Mouse (Mus musculus) hindbrain, postnatal 0 days (tissue): Measurements from ENCODE around the gene Ephb1. TPM values are rescaled to one million over a fixed set of nuclear protein-coding genes. Genes with fewer than 3 reads are reported as not detected.

ENCODE experiments used
- ATAC-seq: fragments of 200-750 bp; cut with Nextera tagmentation; 2 replicates; pipeline ENCODE4 v1.8.0; 2017; ENCODE audit warnings: mild to moderate bottlenecking, moderate TSS enrichment, moderate library complexity
- DNase-seq: peaks from one replicate; pipeline ENCODE4 v3.0.0-alpha.2; 2015; ENCODE audit warnings: low spot score
- H3K27ac ChIP-seq: fragments of 300-500 bp; sonication (generic); 2 replicates; pipeline ENCODE4 v1.5.1; 2014; ENCODE audit warnings: mild to moderate bottlenecking
- H3K27me3 ChIP-seq: fragments of 300-500 bp; sonication (generic); 2 replicates; pipeline ENCODE4 v1.6.1; 2014; ENCODE audit warnings: low read length, mixed read lengths; ENCODE audit not compliant: insufficient read depth
- H3K36me3 ChIP-seq: fragments of 300-500 bp; sonication (generic); 2 replicates; pipeline ENCODE4 v1.6.1; 2014; ENCODE audit warnings: low read length, mixed read lengths; ENCODE audit not compliant: insufficient read depth
- H3K4me1 ChIP-seq: fragments of 300-500 bp; sonication (generic); 2 replicates; pipeline ENCODE4 v1.6.1; 2014; ENCODE audit warnings: antibody characterized with exemption, low read length, mixed read lengths; ENCODE audit not compliant: insufficient read depth
- H3K4me2 ChIP-seq: fragments of 300-500 bp; sonication (generic); 2 replicates; pipeline ENCODE4 v1.6.1; 2014; ENCODE audit warnings: low read depth, mild to moderate bottlenecking, low read length, moderate library complexity, mixed read lengths
- H3K4me3 ChIP-seq: fragments of 300-500 bp; sonication (generic); 2 replicates; pipeline ENCODE4 v1.5.1; 2014; ENCODE audit warnings: low read length
- H3K9ac ChIP-seq: fragments of 300-500 bp; sonication (generic); replicated peaks from 2 replicates; pipeline ENCODE4 v1.6.1; 2014; ENCODE audit warnings: mild to moderate bottlenecking, low read length, moderate library complexity, mixed read lengths
- H3K9me3 ChIP-seq: fragments of 300-500 bp; sonication (generic); 2 replicates; pipeline ENCODE4 v1.6.1; 2016; ENCODE audit warnings: low read length, mixed read lengths
- CTCF ChIP-seq: IDR thresholded peaks from 2 replicates; pipeline ENCODE4 v1.5.1; 2016; ENCODE audit warnings: antibody characterized with exemption, control low read depth, low read depth
- WGBS: fragments of 180-500 bp; shearing (Covaris S2); extraction: QIAGEN DNeasy Blood & Tissue Kit; methylation state at CpG from one replicate; pipeline ENCODE4 v1.1.7; 2014; 5-methylcytosine and 5-hydroxymethylcytosine counted together
- polyA plus RNA-seq: library from polyadenylated mRNA; unstranded; fragments of >200 nt; fragmentation: Nextera tagmentation; extraction: Ambion mirVana; gene quantifications from 2 replicates; pipeline ENCODE4 v1.2.1, GENCODE M21; 2015
- total RNA-seq: library from RNA; depleted of rRNA; stranded (reverse); fragments of >200 nt; gene quantifications from 2 replicates; pipeline ENCODE4 v1.2.3, GENCODE M21; 2014

Ephb1 gene
- total and polyA plus RNA-seq, 2 experiments from 2014 or later = 39.6 to 50.3 TPM

DNA sequence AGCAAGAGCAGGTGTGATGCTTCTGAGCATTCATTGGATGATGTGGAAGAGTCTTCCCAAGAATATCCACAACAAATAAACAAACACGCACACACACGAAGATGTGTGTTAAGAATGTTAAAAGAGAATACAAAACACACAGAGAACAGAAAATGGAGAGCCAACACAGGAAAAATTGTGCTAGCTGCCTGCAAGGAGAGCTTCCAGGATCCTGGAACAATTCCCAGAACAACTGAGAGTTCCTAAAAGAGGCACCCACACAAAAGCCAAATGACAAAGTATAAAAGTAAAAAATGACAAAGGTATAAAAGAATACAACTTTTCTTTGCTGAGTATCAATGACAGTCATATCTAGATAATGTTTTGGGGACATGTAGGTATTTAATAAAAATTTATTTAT, 11.0 kb upstream of the Ephb1 start:
- Histone ChIP-seq H3K27me3 (no peaks in the 10 kb centered on the region), H3K4me3 (no peak overlapping the region), H3K4me2 (no peak overlapping the region), H3K36me3 (no peaks in the 10 kb centered on the region), H3K27ac (no peak overlapping the region), H3K9ac (no peak overlapping the region), H3K4me1 (no peaks in the 10 kb centered on the region), H3K9me3 (no peaks in the 10 kb centered on the region)
- TF ChIP-seq CTCF = no peak
- DNase-seq (no peak), ATAC-seq (no peak)
- 79% methylated on average over 2 of the region's 2 CpGs for WGBS

DNA sequence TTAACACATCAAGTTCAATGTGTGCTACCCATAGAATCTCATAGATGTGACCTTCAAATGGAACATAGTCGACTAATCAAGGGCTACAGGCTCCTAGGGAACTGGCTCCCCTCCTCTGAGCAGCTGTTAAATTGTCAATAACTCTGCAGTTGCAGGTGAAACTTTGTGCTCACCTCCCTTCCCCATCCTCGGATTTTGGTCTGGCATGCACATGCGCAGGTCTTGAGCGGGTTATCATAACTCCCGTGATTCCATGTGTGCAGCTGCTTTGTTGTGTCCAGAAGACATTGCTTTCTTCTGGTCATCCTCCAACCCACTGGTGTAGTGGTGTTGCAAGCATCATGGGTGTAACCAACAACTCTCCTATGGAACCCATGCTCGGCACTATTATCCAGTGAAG, 4.8 kb upstream of the Ephb1 start:
- Histone ChIP-seq H3K27ac (no peak overlapping the region), H3K9me3 (no peaks in the 10 kb centered on the region), H3K36me3 (no peaks in the 10 kb centered on the region), H3K27me3 (0 out of 2 replicates have a peak, but pooled peaks cover 4% of the 10 kb centered on the region), H3K4me1 (no peaks in the 10 kb centered on the region), H3K4me2 (no peak overlapping the region), H3K4me3 (no peak overlapping the region), H3K9ac (no peak overlapping the region)
- ATAC-seq (no peak), DNase-seq (no peak)
- WGBS = 96% methylated on average over 6 of the region's 6 CpGs
- TF ChIP-seq CTCF = no peak

DNA sequence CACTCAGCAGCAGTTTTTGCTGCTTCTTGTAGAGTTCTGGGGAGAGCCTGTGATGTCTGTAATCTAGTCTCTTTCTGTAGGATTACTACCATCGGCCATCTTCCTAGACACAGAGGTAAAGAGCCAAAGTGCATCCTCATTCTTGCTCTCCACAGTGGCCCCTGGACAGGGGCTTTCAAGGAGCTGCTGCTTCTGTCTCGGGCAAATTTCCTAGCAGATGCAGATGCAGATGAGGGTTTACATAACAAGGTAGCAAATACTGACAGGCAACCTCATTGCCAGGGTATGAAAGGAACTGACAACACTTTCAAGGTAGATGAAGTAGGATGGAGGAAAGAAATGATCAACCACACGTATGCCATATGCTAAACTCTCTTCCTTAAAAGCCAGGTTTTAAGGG, 4.2 kb upstream of the Ephb1 start:
- no peak overlapping the region for H3K4me3 ChIP-seq
- H3K4me2 ChIP-seq = no peak overlapping the region
- ATAC-seq = no peak
- H3K36me3 ChIP-seq = no peaks in the 10 kb centered on the region
- 0 out of 2 replicates have a peak, but pooled peaks cover 4% of the 10 kb centered on the region for H3K27me3 ChIP-seq
- DNase-seq = no peak
- 84% methylated on average over 3 of the region's 3 CpGs for WGBS
- H3K27ac ChIP-seq = no peak overlapping the region
- H3K4me1 ChIP-seq = no peaks in the 10 kb centered on the region
- no peaks in the 10 kb centered on the region for H3K9me3 ChIP-seq
- no peak overlapping the region for H3K9ac ChIP-seq
- TF ChIP-seq CTCF = no peak

DNA sequence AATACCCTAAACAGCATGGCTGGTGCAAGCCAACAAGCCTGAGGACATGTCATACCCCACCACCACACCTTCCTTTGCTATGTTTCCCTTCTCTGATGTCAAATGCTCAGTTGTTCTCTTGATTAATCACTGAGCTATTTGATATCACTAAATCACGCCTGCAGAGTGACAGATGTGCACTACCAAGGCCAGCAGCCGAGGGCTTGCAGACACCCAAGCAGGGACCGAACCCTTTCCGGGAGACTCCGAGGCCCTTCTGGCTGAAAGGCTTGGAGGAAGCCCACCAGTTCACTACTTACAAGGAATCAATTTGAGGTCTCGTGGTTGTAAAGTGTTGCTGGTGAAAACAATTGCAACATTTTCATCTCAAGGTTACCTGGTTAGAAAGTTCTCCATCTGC, 3.5 kb upstream of the Ephb1 start:
- no peaks in the 10 kb centered on the region for H3K36me3 ChIP-seq
- no peak overlapping the region for H3K9ac ChIP-seq
- no peak overlapping the region for H3K4me3 ChIP-seq
- no peak overlapping the region for H3K27ac ChIP-seq
- ATAC-seq (no peak), DNase-seq (no peak)
- WGBS = 79% methylated on average over 6 of the region's 6 CpGs
- TF ChIP-seq CTCF = no peak
- no peaks in the 10 kb centered on the region for H3K4me1 ChIP-seq
- H3K9me3 ChIP-seq = no peaks in the 10 kb centered on the region
- no peak overlapping the region for H3K4me2 ChIP-seq
- H3K27me3 ChIP-seq = 0 out of 2 replicates have a peak, but pooled peaks cover 4% of the 10 kb centered on the region

DNA sequence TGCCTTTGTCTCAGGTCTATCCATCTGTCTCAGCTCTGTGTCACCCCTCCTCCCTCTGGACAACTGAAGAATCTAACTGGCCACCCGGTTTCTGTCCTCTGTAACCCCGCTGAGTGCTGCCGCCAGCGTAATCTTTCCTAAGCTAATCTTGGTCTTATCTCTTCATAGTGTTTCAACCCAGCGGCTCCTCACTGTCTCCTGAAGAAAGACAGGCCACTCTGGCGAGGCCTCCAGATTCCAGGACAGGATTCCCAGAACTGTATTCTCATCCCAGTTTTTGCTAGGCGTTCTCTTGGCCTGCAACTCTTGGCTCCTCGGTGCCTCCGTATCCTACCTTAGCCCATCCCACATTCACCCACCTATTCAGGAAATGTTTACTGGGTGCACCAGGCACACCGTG, 2.0 kb upstream of the Ephb1 start:
- no peaks in the 10 kb centered on the region for H3K9me3 ChIP-seq
- ATAC-seq (no peak), DNase-seq (no peak)
- no peak overlapping the region for H3K4me3 ChIP-seq
- TF ChIP-seq CTCF = no peak
- H3K9ac ChIP-seq = no peak overlapping the region
- 0 out of 2 replicates have a peak, but pooled peaks cover 4% of the 10 kb centered on the region for H3K27me3 ChIP-seq
- H3K36me3 ChIP-seq = no peaks in the 10 kb centered on the region
- 83% methylated on average over 10 of the region's 10 CpGs for WGBS
- peaks cover 5% of the 10 kb centered on the region; the same call in 1 of the 2 replicates for H3K4me1 ChIP-seq
- no peak overlapping the region for H3K27ac ChIP-seq
- no peak overlapping the region for H3K4me2 ChIP-seq

DNA sequence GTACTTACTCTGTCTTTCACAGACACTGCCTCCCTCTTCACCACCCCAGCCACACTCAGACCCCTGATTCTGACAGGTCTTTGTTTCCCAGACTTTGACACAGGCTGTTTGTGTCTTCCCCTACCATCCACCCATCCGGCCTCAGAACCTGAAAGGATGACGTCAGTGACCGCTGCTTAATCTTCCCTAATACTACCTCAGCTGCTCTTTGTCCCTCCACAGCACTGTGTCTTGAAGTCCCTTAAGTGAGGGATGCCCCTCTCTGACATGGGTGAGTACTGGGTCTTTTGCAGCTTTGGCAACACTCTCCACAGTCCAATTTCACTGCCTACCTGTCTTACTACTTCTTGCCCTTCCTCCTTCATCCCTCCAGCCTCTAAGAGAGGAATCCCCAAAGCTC, 1.2 kb upstream of the Ephb1 start:
- no peak overlapping the region for H3K4me3 ChIP-seq
- no peak for ATAC-seq
- no peak overlapping the region for H3K9ac ChIP-seq
- WGBS = 78% methylated on average over 3 of the region's 3 CpGs
- peaks cover 5% of the 10 kb centered on the region; the same call in 1 of the 2 replicates for H3K4me1 ChIP-seq
- TF ChIP-seq CTCF = no peak
- no peak overlapping the region for H3K4me2 ChIP-seq
- H3K9me3 ChIP-seq = no peaks in the 10 kb centered on the region
- no peak overlapping the region for H3K27ac ChIP-seq
- DNase-seq = no peak
- H3K36me3 ChIP-seq = no peaks in the 10 kb centered on the region
- 0 out of 2 replicates have a peak, but pooled peaks cover 4% of the 10 kb centered on the region for H3K27me3 ChIP-seq

DNA sequence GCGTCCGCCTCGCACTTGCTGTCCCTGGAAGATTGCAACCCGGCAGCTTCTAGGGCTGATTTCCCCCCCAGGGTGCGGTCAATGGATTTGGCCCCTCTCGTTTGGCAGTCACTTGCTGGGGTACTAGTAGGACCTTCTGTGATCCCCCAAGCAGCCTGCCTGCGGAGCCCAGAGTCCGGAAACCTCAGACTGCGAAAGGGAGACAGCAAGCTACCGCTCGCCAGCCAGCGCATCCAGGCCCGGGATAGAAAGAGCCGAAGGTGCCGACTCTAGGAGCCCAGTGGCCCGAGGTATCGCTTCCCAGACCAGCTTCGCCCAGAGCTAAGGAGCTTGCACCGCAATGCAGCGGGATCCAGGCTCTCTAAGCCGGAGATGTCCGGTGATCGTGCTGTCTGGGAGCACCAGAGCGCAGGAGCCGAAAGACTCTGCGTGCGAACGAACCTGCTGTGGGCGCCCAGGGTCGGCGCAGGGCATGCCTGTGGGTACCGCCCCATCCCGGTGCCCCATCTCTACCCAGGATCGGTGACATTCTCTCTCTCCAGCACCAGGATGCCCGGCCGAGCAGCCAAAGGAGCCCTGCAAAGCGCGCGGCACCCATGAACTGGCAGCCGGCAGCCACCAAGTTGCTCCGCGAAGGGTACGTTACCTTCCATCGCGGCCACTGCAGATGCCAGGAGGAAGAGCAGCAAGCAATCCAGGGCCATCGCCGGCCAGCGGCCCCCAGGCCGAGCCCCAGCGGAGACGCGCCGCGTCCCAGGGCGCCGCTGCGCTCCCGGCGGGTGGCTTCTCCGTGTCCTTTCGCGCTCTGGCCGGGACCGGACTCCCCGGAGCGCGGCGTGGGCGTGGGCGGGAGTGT, 629 bp downstream of the Ephb1 start:
- TF ChIP-seq CTCF = no peak

More for the DNA sequence above, 629 bp downstream of the Ephb1 start:
- H3K36me3 ChIP-seq = no peaks in the 10 kb centered on the region
- H3K27me3 ChIP-seq = 0 out of 2 replicates have a peak, but pooled peaks cover 4% of the 10 kb centered on the region
- peak overlapping the region; percentile 78 for H3K27ac ChIP-seq
- WGBS = under 1% methylated on average over 69 of the region's 70 CpGs
- peak overlapping the region; percentile 97 for H3K4me2 ChIP-seq
- DNase-seq = peak; percentile 61
- peaks cover 5% of the 10 kb centered on the region; the same call in 1 of the 2 replicates for H3K4me1 ChIP-seq
- peak overlapping the region; percentile 88 for H3K4me3 ChIP-seq
- ATAC-seq = peak; percentile 34
- H3K9ac ChIP-seq = peak overlapping the region; percentile 78
- no peaks in the 10 kb centered on the region for H3K9me3 ChIP-seq
